Mouse (Mus musculus): ENCODE measurements around the gene Olfr1098. TPM values are rescaled to one million over a fixed set of nuclear protein-coding genes. Genes with fewer than 3 reads are reported as not detected.

The Olfr1098 gene
- polyA plus RNA-seq (2016; fragmentation: Nextera tagmentation; extraction: Ambion mirVana) = not detected in 2 replicates

- Histone ChIP-seq H3K4me3 (no peak within 1 kb of the TSS), H3K36me3 (replicated peaks) (no peaks in the 10 kb centered on the region), H3K27me3 (ENCODE audit: poor library complexity, severe bottlenecking) (no peaks in the 10 kb centered on the region), H3K9me3 (no peaks in the 10 kb centered on the region), H3K27ac (no peak within 1 kb of the TSS), H3K4me1 (no peaks in the 10 kb centered on the region)
- DNase-seq (ENCODE audit: extremely low spot score, low spot score) = no peak
- 100% methylated on average over 1 of the region's 1 CpGs for WGBS
Observed at GRCm38 (mm10) chr2:86924445-86924844, at the start of gene Olfr1098. TSS of gene Olfr1098 (minus strand) at chr2:86924545.

GRCm38 (mm10) chr2:86960593-86960992 is 36.2 kb upstream of the Olfr1098 start, which contains the start of gene Olfr1099:
TSS of gene Olfr1099 (minus strand) at chr2:86960693.
- Histone ChIP-seq H3K36me3 (replicated peaks) (no peaks in the 10 kb centered on the region), H3K9me3 (no peaks in the 10 kb centered on the region), H3K4me1 (no peaks in the 10 kb centered on the region), H3K27me3 (ENCODE audit: poor library complexity, severe bottlenecking) (no peaks in the 10 kb centered on the region), H3K27ac (no peak within 1 kb of the TSS), H3K4me3 (no peak within 1 kb of the TSS)
- whole genome bisulfite sequencing = 91% methylated on average over 1 of the region's 1 CpGs
- no peak for DNase-seq (ENCODE audit: extremely low spot score, low spot score)

GRCm38 (mm10) chr2:86926557-86926956 is 2.2 kb upstream of the Olfr1098 start:
- no peaks in the 10 kb centered on the region for H3K9me3 ChIP-seq
- no peak overlapping the region for H3K4me3 ChIP-seq
- H3K27ac ChIP-seq = no peak overlapping the region
- H3K4me1 ChIP-seq = no peaks in the 10 kb centered on the region
- no peaks in the 10 kb centered on the region for H3K27me3 ChIP-seq (ENCODE audit: poor library complexity, severe bottlenecking)
- DNase-seq (ENCODE audit: extremely low spot score, low spot score) = no peak
- no peaks in the 10 kb centered on the region for H3K36me3 ChIP-seq (replicated peaks)

- Histone ChIP-seq H3K27me3 (ENCODE audit: poor library complexity, severe bottlenecking) (no peaks in the 10 kb centered on the region), H3K9me3 (no peaks in the 10 kb centered on the region), H3K36me3 (replicated peaks) (no peaks in the 10 kb centered on the region), H3K4me3 (no peak overlapping the region), H3K27ac (no peak overlapping the region), H3K4me1 (no peaks in the 10 kb centered on the region)
- no peak for DNase-seq (ENCODE audit: extremely low spot score, low spot score)
- 90% methylated on average over 2 of the region's 2 CpGs for WGBS
Observed at GRCm38 (mm10) chr2:86905647-86906046, 18.7 kb downstream of the Olfr1098 start.

- H3K4me1 ChIP-seq = no peaks in the 10 kb centered on the region
- no peak within 1 kb of the TSS for H3K4me3 ChIP-seq
- no peaks in the 10 kb centered on the region for H3K27me3 ChIP-seq (ENCODE audit: poor library complexity, severe bottlenecking)
- no peaks in the 10 kb centered on the region for H3K36me3 ChIP-seq (replicated peaks)
- WGBS = 92% methylated on average over 1 of the region's 1 CpGs
- H3K9me3 ChIP-seq = no peaks in the 10 kb centered on the region
- DNase-seq (ENCODE audit: extremely low spot score, low spot score) = no peak
- no peak within 1 kb of the TSS for H3K27ac ChIP-seq
Observed at GRCm38 (mm10) chr2:86892116-86892515, 32.2 kb downstream of the Olfr1098 start, which contains the start of gene Olfr1097. TSS of gene Olfr1097 (minus strand) at chr2:86892216.

GRCm38 (mm10) chr2:86874702-86875101 is 49.6 kb downstream of the Olfr1098 start, which contains the start of gene Gm13723:
TSS of gene Gm13723 (minus strand) at chr2:86874802.
- H3K27me3 ChIP-seq (ENCODE audit: poor library complexity, severe bottlenecking) = no peaks in the 10 kb centered on the region

More at GRCm38 (mm10) chr2:86874702-86875101, 49.6 kb downstream of the Olfr1098 start, which contains the start of gene Gm13723:
- Histone ChIP-seq H3K4me3 (no peak within 1 kb of the TSS), H3K27ac (no peak within 1 kb of the TSS), H3K9me3 (no peaks in the 10 kb centered on the region), H3K36me3 (replicated peaks) (no peaks in the 10 kb centered on the region), H3K4me1 (no peaks in the 10 kb centered on the region)
- no peak for DNase-seq (ENCODE audit: extremely low spot score, low spot score)
- 82% methylated on average over 1 of the region's 1 CpGs for WGBS

Other genes with a start within 250 kb of the Olfr1098 start
- not detected in 2 replicates for gene Olfr1086, start 244.5 kb downstream of the Olfr1098 start, polyA plus RNA-seq (2016; fragmentation: Nextera tagmentation; extraction: Ambion mirVana)
- gene Olfr1087, start 226.2 kb downstream of the Olfr1098 start, polyA plus RNA-seq (2016; fragmentation: Nextera tagmentation; extraction: Ambion mirVana) = not detected in 2 replicates
- not detected in 2 replicates for gene Olfr1089, start 190.8 kb downstream of the Olfr1098 start, polyA plus RNA-seq (2016; fragmentation: Nextera tagmentation; extraction: Ambion mirVana)
- not detected in 2 replicates for gene Olfr1090, start 165.6 kb downstream of the Olfr1098 start, polyA plus RNA-seq (2016; fragmentation: Nextera tagmentation; extraction: Ambion mirVana)
- not detected in 2 replicates for gene Olfr1093, start 142.1 kb downstream of the Olfr1098 start, polyA plus RNA-seq (2016; fragmentation: Nextera tagmentation; extraction: Ambion mirVana)
- not detected in 2 replicates for gene Olfr141, start 114.5 kb downstream of the Olfr1098 start, polyA plus RNA-seq (2016; fragmentation: Nextera tagmentation; extraction: Ambion mirVana)
- not detected in 2 replicates for gene Olfr1094, start 99.9 kb downstream of the Olfr1098 start, polyA plus RNA-seq (2016; fragmentation: Nextera tagmentation; extraction: Ambion mirVana)
- not detected in 2 replicates for gene Olfr1095, start 72.8 kb downstream of the Olfr1098 start, polyA plus RNA-seq (2016; fragmentation: Nextera tagmentation; extraction: Ambion mirVana)
- gene Gm13723, start 49.7 kb downstream of the Olfr1098 start, polyA plus RNA-seq (2016; fragmentation: Nextera tagmentation; extraction: Ambion mirVana) = not detected in 2 replicates
- gene Olfr1097, start 32.3 kb downstream of the Olfr1098 start, polyA plus RNA-seq (2016; fragmentation: Nextera tagmentation; extraction: Ambion mirVana) = not detected in 2 replicates
- not detected in 2 replicates for gene Olfr1099, start 36.1 kb upstream of the Olfr1098 start, polyA plus RNA-seq (2016; fragmentation: Nextera tagmentation; extraction: Ambion mirVana)
- not detected in 2 replicates for gene Olfr1100, start 55.4 kb upstream of the Olfr1098 start, polyA plus RNA-seq (2016; fragmentation: Nextera tagmentation; extraction: Ambion mirVana)
- gene Olfr1101, start 66.7 kb upstream of the Olfr1098 start, polyA plus RNA-seq (2016; fragmentation: Nextera tagmentation; extraction: Ambion mirVana) = not detected in 2 replicates
- gene Olfr1102, start 73.9 kb upstream of the Olfr1098 start, polyA plus RNA-seq (2016; fragmentation: Nextera tagmentation; extraction: Ambion mirVana) = not detected in 2 replicates
- not detected in 2 replicates for gene Olfr1104, start 102.5 kb upstream of the Olfr1098 start, polyA plus RNA-seq (2016; fragmentation: Nextera tagmentation; extraction: Ambion mirVana)
- gene Olfr1105, start 112.0 kb upstream of the Olfr1098 start, polyA plus RNA-seq (2016; fragmentation: Nextera tagmentation; extraction: Ambion mirVana) = not detected in 2 replicates
- not detected in 2 replicates for gene Olfr1106, start 127.7 kb upstream of the Olfr1098 start, polyA plus RNA-seq (2016; fragmentation: Nextera tagmentation; extraction: Ambion mirVana)
- not detected in 2 replicates for gene Olfr1107, start 151.3 kb upstream of the Olfr1098 start, polyA plus RNA-seq (2016; fragmentation: Nextera tagmentation; extraction: Ambion mirVana)
- not detected in 2 replicates for gene Olfr1109, start 171.5 kb upstream of the Olfr1098 start, polyA plus RNA-seq (2016; fragmentation: Nextera tagmentation; extraction: Ambion mirVana)
- not detected in 2 replicates for gene Olfr259, start 190.0 kb upstream of the Olfr1098 start, polyA plus RNA-seq (2016; fragmentation: Nextera tagmentation; extraction: Ambion mirVana)
- gene Olfr1110, start 215.8 kb upstream of the Olfr1098 start, polyA plus RNA-seq (2016; fragmentation: Nextera tagmentation; extraction: Ambion mirVana) = not detected in 2 replicates
- not detected in 2 replicates for gene Olfr1111, start 228.1 kb upstream of the Olfr1098 start, polyA plus RNA-seq (2016; fragmentation: Nextera tagmentation; extraction: Ambion mirVana)